Mouse (Mus musculus) heart, embryonic 14.5 days (tissue): Measurements from ENCODE around the gene Lgals8. TPM values are rescaled to one million over a fixed set of nuclear protein-coding genes. Genes with fewer than 3 reads are reported as not detected.

ENCODE experiments used
- ATAC-seq: fragments of 200-750 bp; cut with Nextera tagmentation; 2 replicates; pipeline ENCODE4 v1.8.0; 2017; ENCODE audit warnings: low read depth, moderate TSS enrichment; ENCODE audit not compliant: insufficient number of reproducible peaks, insufficient read depth, low FRiP score
- H3K27ac ChIP-seq, 2 experiments: fragments of 200-500 bp in 1 of 2; fragments of 300-500 bp in 1 of 2; sonication (generic) in 1 of 2; replicated peaks in 1 of 2; 2 replicates each; pipeline ENCODE4 v1.5.1; 2012 to 2014; ENCODE audit warnings: low read depth in 2 of 2, low read length in 2 of 2, control low read depth in 1 of 2, mild to moderate bottlenecking in 1 of 2, mixed read lengths in 1 of 2; ENCODE audit not compliant: control insufficient read depth in 1 of 2, insufficient read depth in 1 of 2
- H3K27me3 ChIP-seq: fragments of 300-500 bp; sonication (generic); 2 replicates; pipeline ENCODE4 v1.6.1; 2014; ENCODE audit warnings: mild to moderate bottlenecking, low read length, control low read depth; ENCODE audit not compliant: control insufficient read depth, insufficient read depth
- H3K36me3 ChIP-seq: fragments of 300-500 bp; sonication (generic); 2 replicates; pipeline ENCODE4 v1.6.1; 2014; ENCODE audit warnings: mild to moderate bottlenecking, control low read depth, low read length, mixed read lengths; ENCODE audit not compliant: control insufficient read depth, insufficient read depth
- H3K4me1 ChIP-seq, 2 experiments: fragments of 200-500 bp in 1 of 2; fragments of 300-500 bp in 1 of 2; sonication (generic) in 1 of 2; 2 replicates each; pipeline ENCODE4 v1.6.1; 2012 to 2014; ENCODE audit warnings: low read length in 2 of 2, control low read depth in 1 of 2, mixed read lengths in 1 of 2; ENCODE audit not compliant: control insufficient read depth in 2 of 2, insufficient read depth in 2 of 2
- H3K4me2 ChIP-seq: fragments of 300-500 bp; sonication (generic); 2 replicates; pipeline ENCODE4 v1.6.1; 2014; ENCODE audit warnings: mild to moderate bottlenecking, low read length
- H3K4me3 ChIP-seq, 2 experiments: fragments of 200-500 bp in 1 of 2; fragments of 300-500 bp in 1 of 2; sonication (generic) in 1 of 2; 2 replicates each; pipeline ENCODE4 v1.5.1; 2012 to 2014; ENCODE audit warnings: low read length in 2 of 2, mild to moderate bottlenecking in 2 of 2, control low read depth in 1 of 2, low read depth in 1 of 2, moderate library complexity in 1 of 2; ENCODE audit not compliant: control insufficient read depth in 1 of 2, insufficient read depth in 1 of 2
- H3K9ac ChIP-seq: fragments of 300-500 bp; sonication (generic); 2 replicates; pipeline ENCODE4 v1.6.1; 2014; ENCODE audit warnings: mild to moderate bottlenecking, low read length
- H3K9me3 ChIP-seq: fragments of 300-500 bp; sonication (generic); 2 replicates; pipeline ENCODE4 v1.6.1; 2016; ENCODE audit warnings: low read length, control low read depth; ENCODE audit not compliant: control insufficient read depth
- WGBS: fragments of 180-500 bp; shearing (Covaris S2); extraction: QIAGEN DNeasy Blood & Tissue Kit; methylation state at CpG from one replicate; pipeline ENCODE4 v1.1.7; 2014; 5-methylcytosine and 5-hydroxymethylcytosine counted together
- polyA plus RNA-seq: library from polyadenylated mRNA; unstranded; fragments of >200 nt; fragmentation: Nextera tagmentation; extraction: Ambion mirVana; gene quantifications from 2 replicates; pipeline ENCODE4 v1.2.1, GENCODE M21; 2014

Gene Lgals8
- polyA plus RNA-seq, 1 experiment from 2014 or later = 16.5 TPM

- WGBS = 80% methylated on average over 7 of the region's 7 CpGs
- no peak overlapping the region for H3K9ac ChIP-seq
- peaks cover 0 to 2% of the 10 kb centered on the region in 2 experiments; a peak in 1 of 4 replicates for H3K4me1 ChIP-seq
- H3K36me3 ChIP-seq = no peaks in the 10 kb centered on the region
- H3K4me3 ChIP-seq = no peak overlapping the region
- H3K9me3 ChIP-seq = no peaks in the 10 kb centered on the region
- H3K27ac ChIP-seq = no peak overlapping the region
- no peak for ATAC-seq
- no peaks in the 10 kb centered on the region for H3K27me3 ChIP-seq
- no peak overlapping the region for H3K4me2 ChIP-seq
Measured at GRCm38 (mm10) chr13:12499107-12499506, 34.4 kb upstream of the Lgals8 start.

- H3K27me3 ChIP-seq = no peaks in the 10 kb centered on the region
- no peaks in the 10 kb centered on the region for H3K9me3 ChIP-seq
- 65% methylated on average over 8 of the region's 8 CpGs for WGBS
- H3K36me3 ChIP-seq = no peaks in the 10 kb centered on the region
- H3K27ac ChIP-seq = no peak overlapping the region
- no peak for ATAC-seq
- H3K4me3 ChIP-seq = no peak overlapping the region
- H3K4me2 ChIP-seq = no peak overlapping the region
- no peak overlapping the region for H3K9ac ChIP-seq
- H3K4me1 ChIP-seq = no peaks in the 10 kb centered on the region
Measured at GRCm38 (mm10) chr13:12497809-12498208, 33.1 kb upstream of the Lgals8 start.

GRCm38 (mm10) chr13:12494750-12495149 lies 30.0 kb upstream of the Lgals8 start:
- no peaks in the 10 kb centered on the region for H3K4me1 ChIP-seq
- no peaks in the 10 kb centered on the region for H3K27me3 ChIP-seq
- H3K4me3 ChIP-seq = no peak overlapping the region
- H3K9me3 ChIP-seq = no peaks in the 10 kb centered on the region
- H3K9ac ChIP-seq = no peak overlapping the region
- H3K4me2 ChIP-seq = no peak overlapping the region
- H3K27ac ChIP-seq = no peak overlapping the region
- ATAC-seq = no peak
- no peaks in the 10 kb centered on the region for H3K36me3 ChIP-seq
- WGBS = 80% methylated on average over 9 of the region's 9 CpGs

GRCm38 (mm10) chr13:12492515-12492914 lies 27.8 kb upstream of the Lgals8 start:
- Histone ChIP-seq H3K9me3 (no peaks in the 10 kb centered on the region), H3K9ac (no peak overlapping the region), H3K4me3 (no peak overlapping the region), H3K27ac (no peak overlapping the region), H3K27me3 (no peaks in the 10 kb centered on the region), H3K36me3 (no peaks in the 10 kb centered on the region), H3K4me2 (no peak overlapping the region), H3K4me1 (no peaks in the 10 kb centered on the region)
- no peak for ATAC-seq
- WGBS = 83% methylated on average over 3 of the region's 3 CpGs

GRCm38 (mm10) chr13:12485640-12486039 lies 20.9 kb upstream of the Lgals8 start:
- no peak overlapping the region for H3K4me2 ChIP-seq
- 77% methylated on average over 7 of the region's 7 CpGs for WGBS

GRCm38 (mm10) chr13:12485197-12485596 lies 20.5 kb upstream of the Lgals8 start:
- no peak for ATAC-seq
- H3K36me3 ChIP-seq = no peaks in the 10 kb centered on the region
- H3K4me3 ChIP-seq = no peak overlapping the region
- H3K27me3 ChIP-seq = no peaks in the 10 kb centered on the region
- H3K9ac ChIP-seq = no peak overlapping the region
- no peak overlapping the region for H3K27ac ChIP-seq
- WGBS = 58% methylated on average over 2 of the region's 2 CpGs
- H3K4me2 ChIP-seq = no peak overlapping the region
- peaks cover 0 to 2% of the 10 kb centered on the region in 2 experiments; a peak in 1 of 4 replicates for H3K4me1 ChIP-seq
- H3K9me3 ChIP-seq = no peaks in the 10 kb centered on the region

More at GRCm38 (mm10) chr13:12485640-12486039, 20.9 kb upstream of the Lgals8 start:
- Histone ChIP-seq H3K4me1 (peaks cover 0 to 2% of the 10 kb centered on the region in 2 experiments; a peak in 1 of 4 replicates), H3K9me3 (no peaks in the 10 kb centered on the region), H3K9ac (no peak overlapping the region), H3K4me3 (no peak overlapping the region), H3K36me3 (no peaks in the 10 kb centered on the region), H3K27me3 (no peaks in the 10 kb centered on the region), H3K27ac (no peak overlapping the region)
- ATAC-seq = no peak

GRCm38 (mm10) chr13:12479802-12480201 lies 15.1 kb upstream of the Lgals8 start:
- no peak overlapping the region for H3K9ac ChIP-seq
- no peaks in the 10 kb centered on the region for H3K4me1 ChIP-seq
- no peaks in the 10 kb centered on the region for H3K36me3 ChIP-seq
- no peaks in the 10 kb centered on the region for H3K9me3 ChIP-seq
- H3K27ac ChIP-seq = no peak overlapping the region
- WGBS = 65% methylated on average over 6 of the region's 6 CpGs
- H3K27me3 ChIP-seq = no peaks in the 10 kb centered on the region
- ATAC-seq = no peak
- no peak overlapping the region for H3K4me2 ChIP-seq
- no peak overlapping the region for H3K4me3 ChIP-seq

GRCm38 (mm10) chr13:12478301-12478700 lies 13.6 kb upstream of the Lgals8 start:
- ATAC-seq = no peak
- H3K4me2 ChIP-seq = no peak overlapping the region
- H3K4me1 ChIP-seq = no peaks in the 10 kb centered on the region
- no peak overlapping the region for H3K9ac ChIP-seq
- H3K27me3 ChIP-seq = no peaks in the 10 kb centered on the region
- no peaks in the 10 kb centered on the region for H3K36me3 ChIP-seq
- WGBS = 76% methylated on average over 15 of the region's 15 CpGs
- H3K27ac ChIP-seq = no peak overlapping the region
- no peak overlapping the region for H3K4me3 ChIP-seq
- no peaks in the 10 kb centered on the region for H3K9me3 ChIP-seq
